Mouse (Mus musculus) T-helper 2 cell (primary cell): ENCODE measurements around the gene Gm10354.
"Not testable (repeated sequence)": the region's sequence is repeated elsewhere in the genome, so short reads cannot be mapped to it uniquely, and the experiment has no call there.

Experiments used
- in situ Hi-C: fragments of 300-600 bp; cut with MboI, MseI; formaldehyde crosslinking; loops from one replicate; pipeline ENCODE4 v1.15.1; 2025; ENCODE audit warnings: high pct_unique_total_duplicates

Gene Gm10354

DNA sequence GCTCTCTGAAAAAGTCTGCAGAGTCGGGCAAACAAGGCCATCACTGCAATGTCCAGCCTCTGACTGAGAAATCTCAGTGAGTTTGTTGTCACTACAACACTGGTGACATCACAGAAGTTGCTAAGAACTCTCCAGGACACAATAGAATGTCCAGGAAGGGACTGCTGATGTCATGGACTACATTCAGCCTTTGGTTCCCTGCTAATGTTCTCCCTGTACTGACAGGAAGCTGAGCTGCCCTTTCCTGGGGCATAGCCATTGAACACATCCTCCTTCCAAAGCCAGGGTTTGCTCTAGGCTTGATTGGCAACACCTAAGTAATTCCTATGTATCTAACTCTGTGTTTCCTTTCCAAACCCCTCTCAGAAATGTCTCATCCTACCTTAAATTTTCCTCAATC is at the start of gene Gm10354:
Gm10354 (minus strand) TSS at position 101 of the 400 bp plus-strand sequence.
- in situ Hi-C loops = not testable (repeated sequence)

GRCm38 (mm10) chr5:15024316-15024715 is 45.6 kb upstream of the Gm10354 start:
- in situ Hi-C loops = loop anchor here (10.0 kb wide), 1 partner anchor 110 kb away; the partner anchor contains the start of gene Gm9758

- in situ Hi-C loops = loop anchor here (10.0 kb wide), 1 partner anchor 105 kb away; the partner anchor contains the start of gene Gm9758
Measured at GRCm38 (mm10) chr5:15020067-15020466, 41.3 kb upstream of the Gm10354 start.

- in situ Hi-C loops = loop anchor here (5.0 kb wide), 1 partner anchor 626 kb away; no protein-coding TSS in a partner anchor
Measured at GRCm38 (mm10) chr5:15010639-15011582, 32.2 kb upstream of the Gm10354 start.

DNA sequence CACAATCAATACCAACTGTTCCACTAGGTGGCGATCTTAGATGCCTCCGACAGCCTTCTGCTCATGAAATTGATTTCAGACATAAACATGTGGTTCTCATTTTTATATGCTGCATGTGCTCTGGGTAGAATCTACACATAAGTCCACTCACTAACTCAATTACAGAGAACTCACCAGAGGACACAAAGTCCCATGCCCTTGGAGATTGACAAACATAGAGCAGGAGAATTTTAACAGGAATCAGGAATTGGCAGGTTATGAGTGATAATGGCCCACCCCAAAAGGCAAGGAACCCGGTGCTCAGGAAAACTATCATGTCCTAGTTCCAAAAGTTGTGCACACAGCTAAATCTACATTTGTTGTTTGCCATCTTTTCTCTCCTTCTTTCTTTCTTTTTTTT is 28.2 kb upstream of the Gm10354 start:
- in situ Hi-C loops = loop anchor here (5.0 kb wide), 1 partner anchor 55 kb away; no protein-coding TSS in a partner anchor

GRCm38 (mm10) chr5:15006288-15006687 is 27.6 kb upstream of the Gm10354 start:
- in situ Hi-C loops = loop anchor here (5.0 kb wide), 1 partner anchor 54 kb away; no protein-coding TSS in a partner anchor

DNA sequence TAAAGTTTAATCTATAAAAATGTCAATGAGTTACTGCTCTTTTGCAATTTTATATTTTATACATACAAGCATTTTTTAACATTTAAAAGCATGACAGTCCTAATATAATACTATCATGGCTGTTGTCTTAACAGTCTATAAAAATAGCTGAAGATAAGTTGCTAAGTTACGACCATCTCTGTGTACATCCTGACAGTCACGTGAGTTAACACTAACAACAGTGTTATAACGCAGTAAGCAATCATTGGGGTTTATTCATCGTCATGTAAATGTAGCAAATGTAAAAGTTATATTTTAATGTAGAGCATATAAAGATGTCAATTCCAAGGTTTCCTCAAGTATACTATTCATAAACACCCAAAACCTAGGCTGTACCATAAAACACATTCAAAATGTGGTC is 26.8 kb upstream of the Gm10354 start:
- in situ Hi-C loops = loop anchor here (5.0 kb wide), 1 partner anchor 53 kb away; no protein-coding TSS in a partner anchor

DNA sequence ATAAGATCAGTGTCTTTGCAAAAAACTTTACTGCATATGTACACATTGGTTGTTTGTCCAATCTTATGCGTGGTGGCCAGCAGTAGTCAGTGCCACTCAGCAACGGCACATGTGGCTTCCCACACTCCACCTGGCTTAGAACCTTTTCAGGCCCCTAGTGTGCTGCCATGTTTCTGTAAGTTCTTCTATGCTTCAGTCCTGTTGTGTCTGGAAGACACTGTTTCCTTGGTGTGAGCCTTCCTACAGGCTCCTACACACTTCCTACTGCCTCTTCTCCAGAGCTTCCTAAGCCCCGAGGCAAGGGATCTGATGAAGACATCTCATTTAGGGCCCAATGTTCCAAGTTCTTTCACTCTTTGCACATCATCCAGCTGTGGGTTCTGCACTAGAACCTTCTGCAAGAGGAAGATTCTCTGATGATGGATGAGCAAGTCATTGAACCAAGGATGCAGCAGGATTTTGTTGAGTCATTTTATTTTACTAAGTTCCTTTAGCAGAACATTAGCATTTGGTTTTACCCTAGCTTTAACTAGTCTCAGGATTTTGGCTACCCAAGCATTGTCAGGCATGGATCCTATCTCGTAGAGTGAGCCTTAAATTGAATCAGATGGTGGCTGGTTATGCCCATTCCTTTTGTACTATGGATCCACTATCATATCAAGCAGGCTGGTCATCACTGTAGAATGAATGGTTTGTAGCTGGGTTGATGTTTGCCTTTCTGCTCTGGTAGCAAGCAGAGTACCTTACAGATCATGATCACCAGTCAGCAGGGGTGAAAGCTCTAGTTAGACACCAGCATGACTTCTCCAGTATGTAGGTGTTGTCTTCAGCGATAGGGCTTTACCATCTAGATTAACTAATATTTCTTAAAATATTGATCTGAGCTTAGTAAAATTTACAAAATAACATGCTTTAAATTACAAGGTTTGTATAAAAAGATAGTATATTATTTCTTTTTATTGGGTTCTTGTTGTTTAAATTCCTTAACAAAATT is 26.1 kb upstream of the Gm10354 start:
- in situ Hi-C loops = loop anchor here (5.0 kb wide), 1 partner anchor 53 kb away; no protein-coding TSS in a partner anchor

- in situ Hi-C loops = loop anchor here (5.0 kb wide), 1 partner anchor 559 kb away; no protein-coding TSS in a partner anchor
Measured at GRCm38 (mm10) chr5:14998077-14998476, 19.3 kb upstream of the Gm10354 start.

DNA sequence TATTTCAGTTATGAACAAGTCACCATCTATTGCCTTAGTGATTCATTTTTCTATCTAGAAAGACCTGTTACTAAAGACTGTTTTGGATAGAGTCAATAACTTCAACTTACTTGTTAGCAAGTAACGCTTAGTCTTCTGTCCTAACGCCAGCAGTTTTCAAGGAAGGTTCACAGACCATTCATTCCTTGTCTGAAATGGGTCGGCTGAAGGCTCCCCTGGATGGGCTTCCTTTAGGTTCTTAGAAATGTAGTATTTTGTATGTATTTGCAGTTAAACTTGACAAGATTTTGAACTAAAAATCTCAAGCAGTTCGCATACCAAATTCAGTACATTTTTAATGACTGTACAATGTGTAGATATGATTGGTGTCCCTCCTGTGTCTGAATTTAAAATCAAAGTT is 18.8 kb upstream of the Gm10354 start:
- in situ Hi-C loops = loop anchor here (5.0 kb wide), 1 partner anchor 560 kb away; no protein-coding TSS in a partner anchor

DNA sequence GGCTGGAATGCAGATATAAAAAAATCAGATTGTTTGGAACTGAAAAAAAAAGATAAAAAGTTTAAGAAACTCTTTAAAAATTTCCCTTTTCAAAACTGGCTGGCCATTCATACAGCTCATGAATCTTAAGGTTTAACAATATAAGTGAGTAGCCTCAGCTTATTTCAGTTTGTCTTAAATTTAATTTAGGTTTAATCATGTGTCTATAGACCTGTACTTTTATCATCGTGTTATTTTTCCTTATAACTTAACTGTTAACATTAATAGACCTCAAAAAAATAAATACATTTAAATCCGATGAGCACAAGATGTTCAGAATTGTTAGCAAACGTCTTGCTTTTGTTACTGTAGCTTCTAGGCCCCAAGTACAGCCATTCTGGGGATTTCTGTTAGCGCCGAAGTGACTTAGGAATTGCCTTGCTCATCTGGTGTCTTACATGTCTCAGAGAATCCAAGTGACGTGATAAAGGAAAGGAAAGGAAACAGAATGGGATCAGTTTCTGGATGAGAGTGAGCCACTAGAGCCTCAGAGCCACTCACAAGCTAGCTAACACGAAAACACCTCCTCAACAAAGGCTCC is 18.0 kb upstream of the Gm10354 start:
- in situ Hi-C loops = loop anchor here (5.0 kb wide), 1 partner anchor 561 kb away; no protein-coding TSS in a partner anchor

GRCm38 (mm10) chr5:14994124-14994523 is 15.4 kb upstream of the Gm10354 start:
- in situ Hi-C loops = not testable (repeated sequence)

DNA sequence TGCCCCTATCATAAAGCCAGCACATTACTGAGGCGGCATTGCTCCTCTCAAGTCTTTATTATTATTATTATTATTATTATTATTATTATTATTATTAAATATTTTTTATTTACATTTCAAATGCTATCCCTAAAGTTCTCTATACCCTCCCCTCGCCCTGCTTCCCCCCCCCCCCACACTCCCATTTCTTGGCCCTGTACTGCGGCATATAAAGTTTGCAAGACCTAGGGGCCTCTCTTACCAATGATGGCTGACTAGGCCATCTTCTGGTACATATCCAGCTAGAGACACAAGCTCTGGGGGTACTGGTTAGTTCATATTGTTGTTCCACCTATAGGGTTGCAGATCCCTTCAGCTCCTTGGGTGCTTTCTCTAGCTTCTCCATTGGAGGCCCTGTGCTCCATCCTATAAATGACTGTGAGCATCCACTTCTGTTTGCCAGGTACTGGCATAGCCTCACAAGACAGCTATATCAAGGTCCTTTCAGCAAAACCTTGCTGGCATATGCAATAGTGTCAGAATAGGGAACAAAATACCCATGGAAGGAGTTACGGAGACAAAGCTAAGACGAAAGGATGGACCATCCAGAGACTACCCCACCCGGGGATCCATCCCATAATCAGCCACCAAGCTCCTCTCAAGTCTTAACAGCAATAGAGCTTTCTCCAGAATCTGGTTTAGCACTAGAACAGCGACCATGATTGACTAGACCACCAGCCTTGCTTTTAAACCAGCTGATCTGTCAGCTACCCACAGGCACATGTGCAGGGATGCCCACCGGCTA is 11.8 kb upstream of the Gm10354 start:
- in situ Hi-C loops = not testable (repeated sequence)

GRCm38 (mm10) chr5:14986649-14987387 is 8.1 kb upstream of the Gm10354 start:
- in situ Hi-C loops = loop anchor here (5.0 kb wide), 1 partner anchor 55 kb away; no protein-coding TSS in a partner anchor

DNA sequence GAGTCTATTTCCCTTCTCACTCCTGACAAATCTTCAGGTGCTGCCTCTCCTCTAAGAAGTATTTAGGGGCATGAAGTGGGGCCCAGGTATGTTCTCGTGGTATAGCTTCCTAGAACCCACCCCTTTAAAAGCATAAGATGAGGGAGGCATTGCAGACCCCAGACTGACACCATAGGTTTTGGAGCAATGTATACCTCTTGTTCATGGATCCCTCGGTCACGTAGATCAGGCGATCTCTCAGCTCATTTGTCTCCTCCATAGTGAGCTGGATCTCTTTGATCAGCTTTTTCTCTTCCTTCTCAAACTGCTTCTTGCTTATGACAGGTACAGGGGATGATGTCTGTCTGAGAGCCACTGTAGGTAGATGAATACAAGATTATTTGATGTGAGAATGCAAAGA is 1.4 kb downstream of the Gm10354 start:
- in situ Hi-C loops = not testable (repeated sequence)

DNA sequence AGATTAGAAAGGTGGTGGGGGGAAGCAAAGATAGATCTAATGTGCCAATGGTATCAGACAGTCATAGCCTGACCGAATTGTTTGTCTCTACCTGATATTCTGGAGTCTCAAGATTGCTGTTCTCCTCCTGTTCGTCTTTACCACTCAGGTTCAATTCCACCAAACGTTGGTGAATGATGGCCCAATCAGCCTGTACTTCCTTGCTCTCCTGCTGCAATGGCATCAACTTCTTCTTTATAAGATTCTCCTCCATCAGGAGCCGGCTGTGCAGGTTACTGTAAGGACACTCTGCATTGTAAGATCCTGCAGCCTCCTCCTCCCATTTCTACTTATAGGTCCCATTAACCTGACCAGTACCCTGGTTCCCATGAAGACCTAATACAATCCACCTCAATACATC is 3.4 kb downstream of the Gm10354 start:
- in situ Hi-C loops = not testable (repeated sequence)

GRCm38 (mm10) chr5:14972841-14973240 is 5.9 kb downstream of the Gm10354 start:
- in situ Hi-C loops = loop anchor here (5.0 kb wide), 1 partner anchor 499 kb away; no protein-coding TSS in a partner anchor

- in situ Hi-C loops = loop anchor here (5.0 kb wide), 1 partner anchor 678 kb away; no protein-coding TSS in a partner anchor
Measured at GRCm38 (mm10) chr5:14963821-14964220, 14.9 kb downstream of the Gm10354 start.

DNA sequence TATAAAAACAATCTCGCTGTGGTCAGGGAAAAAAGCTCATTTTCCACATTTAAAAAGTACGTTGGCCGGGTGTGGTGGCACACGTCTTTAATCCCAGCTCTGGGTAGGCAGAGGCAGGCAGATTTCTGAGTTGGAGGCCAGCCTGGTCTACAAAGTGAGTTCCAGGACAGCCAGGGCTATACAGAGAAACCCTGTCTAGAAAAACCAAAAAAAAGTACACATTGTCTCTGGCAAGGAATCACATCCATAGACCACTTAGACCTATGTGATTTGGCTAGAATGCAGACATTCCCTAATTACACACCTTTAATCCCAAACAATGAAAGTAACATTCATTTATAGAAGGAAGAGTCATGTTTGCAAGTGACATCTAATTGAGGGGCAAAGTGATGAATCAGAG is 17.2 kb downstream of the Gm10354 start:
- in situ Hi-C loops = loop anchor here (5.0 kb wide), 1 partner anchor 681 kb away; no protein-coding TSS in a partner anchor
